Mouse (Mus musculus): ENCODE measurements around the gene Gm21987. TPM values are rescaled to one million over a fixed set of nuclear protein-coding genes. Genes with fewer than 3 reads are reported as not detected.

Gene Gm21987
- total and polyA plus RNA-seq, 3 experiments: not detected

- TF ChIP-seq RCOR1 (IDR thresholded peaks at IDR 0.05; ENCODE audit: low read depth, low read length) (no peak), POLR2AphosphoS2 (IDR thresholded peaks at IDR 0.05; ENCODE audit: low read length) (no peak), MAX (IDR thresholded peaks at IDR 0.05; ENCODE audit: low read length) (peak; percentile 71), MEF2A (IDR thresholded peaks at IDR 0.05; ENCODE audit: extremely low read depth, insufficient replicate concordance, low read depth, low read length, poor library complexity, severe bottlenecking) (no peak), ETS1 (IDR thresholded peaks at IDR 0.05; ENCODE audit: low read depth, low read length) (peak; percentile 82), RAD21 (IDR thresholded peaks at IDR 0.05; ENCODE audit: low read depth, low read length) (no peak), USF1 (IDR thresholded peaks at IDR 0.05; ENCODE audit: low read depth, low read length) (peak; percentile 64)
Observed at GRCm38 (mm10) chr16:38350361-38350855, 3.6 kb downstream of the Gm21987 start (continued).

GRCm38 (mm10) chr16:38350939-38351338, 4.1 kb downstream of the Gm21987 start:
- Histone ChIP-seq H3K4me1 (ENCODE audit: control insufficient read depth in 1 of 2, insufficient read depth in 2 of 2, low read length in 2 of 2) (peaks cover 26 to 31% of the 10 kb centered on the region in 2 experiments), H3K27ac (ENCODE audit: control insufficient read depth, low read depth, low read length) (peak overlapping the region; percentile 47), H3K9me3 (replicated peaks; ENCODE audit: insufficient read depth, low read length) (no peaks in the 10 kb centered on the region), H3K36me3 (ENCODE audit: control insufficient read depth in 1 of 2, insufficient read depth in 2 of 2, low read length in 2 of 2) (peaks cover 14 to 55% of the 10 kb centered on the region in 2 experiments), H3K79me2 (ENCODE audit: control insufficient read depth, insufficient read depth, low read length, poor library complexity) (peaks cover 37% of the 10 kb centered on the region), H3K27me3 (ENCODE audit: control insufficient read depth in 1 of 2, insufficient read depth in 2 of 2, low read length in 2 of 2) (no peaks in the 10 kb centered on the region), H3K4me3 (ENCODE audit: control insufficient read depth in 1 of 2, insufficient read depth in 1 of 2, low read depth in 2 of 2, low read length in 2 of 2) (no peak overlapping the region), H3K9ac (ENCODE audit: control insufficient read depth, low read depth, low read length, poor library complexity, severe bottlenecking) (no peak overlapping the region)
- TF ChIP-seq MYB (IDR thresholded peaks at IDR 0.05; ENCODE audit: low read depth, low read length) (no peak), NELFE (IDR thresholded peaks at IDR 0.05; ENCODE audit: low read depth, low read length) (no peak), UBTF (IDR thresholded peaks at IDR 0.05; ENCODE audit: borderline replicate concordance, insufficient read depth, low read depth, low read length) (no peak), RCOR1 (IDR thresholded peaks at IDR 0.05; ENCODE audit: low read depth, low read length) (no peak), ETS1 (IDR thresholded peaks at IDR 0.05; ENCODE audit: low read depth, low read length) (no peak), ZKSCAN1 (IDR thresholded peaks at IDR 0.05; ENCODE audit: low read depth, low read length) (no peak), ZMIZ1 (IDR thresholded peaks at IDR 0.05; ENCODE audit: low read depth, low read length) (no peak)
- no peak for DNase-seq (ENCODE audit: low read depth, low spot score)

GRCm38 (mm10) chr16:38352031-38352430, 5.2 kb downstream of the Gm21987 start:
- Histone ChIP-seq H3K4me1 (ENCODE audit: control insufficient read depth in 1 of 2, insufficient read depth in 2 of 2, low read length in 2 of 2) (peaks cover 23 to 31% of the 10 kb centered on the region in 2 experiments), H3K36me3 (ENCODE audit: control insufficient read depth in 1 of 2, insufficient read depth in 2 of 2, low read length in 2 of 2) (peaks cover 14 to 51% of the 10 kb centered on the region in 2 experiments), H3K9ac (ENCODE audit: control insufficient read depth, low read depth, low read length, poor library complexity, severe bottlenecking) (no peak overlapping the region), H3K27ac (ENCODE audit: control insufficient read depth, low read depth, low read length) (no peak overlapping the region), H3K9me3 (replicated peaks; ENCODE audit: insufficient read depth, low read length) (no peaks in the 10 kb centered on the region), H3K27me3 (ENCODE audit: control insufficient read depth in 1 of 2, insufficient read depth in 2 of 2, low read length in 2 of 2) (no peaks in the 10 kb centered on the region), H3K4me3 (ENCODE audit: control insufficient read depth in 1 of 2, insufficient read depth in 1 of 2, low read depth in 2 of 2, low read length in 2 of 2) (no peak overlapping the region), H3K79me2 (ENCODE audit: control insufficient read depth, insufficient read depth, low read length, poor library complexity) (peaks cover 35% of the 10 kb centered on the region)
- DNase-seq (ENCODE audit: low read depth, low spot score): no peak
- TF ChIP-seq ZMIZ1 (IDR thresholded peaks at IDR 0.05; ENCODE audit: low read depth, low read length) (no peak), MYB (IDR thresholded peaks at IDR 0.05; ENCODE audit: low read depth, low read length) (no peak), USF2 (IDR thresholded peaks at IDR 0.05; ENCODE audit: borderline replicate concordance in 1 of 2, insufficient read depth in 1 of 2, low read depth in 1 of 2, low read length in 2 of 2) (no peak), TBP (IDR thresholded peaks at IDR 0.05; ENCODE audit: low read depth, low read length) (no peak), GATA1 (IDR thresholded peaks at IDR 0.05; ENCODE audit: low read depth, low read length) (no peak), POLR2AphosphoS2 (IDR thresholded peaks at IDR 0.05; ENCODE audit: low read length) (no peak), ELF1 (IDR thresholded peaks at IDR 0.05; ENCODE audit: low read depth, low read length) (no peak), ZC3H11A (IDR thresholded peaks at IDR 0.05; ENCODE audit: low read depth, low read length) (no peak), MXI1 (IDR thresholded peaks at IDR 0.05; ENCODE audit: low read depth, low read length) (no peak), CTCF (IDR thresholded peaks at IDR 0.05 in 2 of 3, conservative IDR thresholded peaks at IDR 0.05 in 1 of 3; ENCODE audit: control insufficient read depth in 1 of 3, insufficient read depth in 1 of 3, low read depth in 2 of 3, low read length in 3 of 3, poor library complexity in 1 of 3, severe bottlenecking in 1 of 3) (no peak), MAZ (IDR thresholded peaks at IDR 0.05; ENCODE audit: low read depth, low read length) (no peak), NELFE (IDR thresholded peaks at IDR 0.05; ENCODE audit: low read depth, low read length) (no peak), JUND (IDR thresholded peaks at IDR 0.05; ENCODE audit: low read depth, low read length) (no peak), ZKSCAN1 (IDR thresholded peaks at IDR 0.05; ENCODE audit: low read depth, low read length) (no peak)

Data from MEL (cell line).